19 mouse cellular contexts compared by ENCODE assay signal in genomic region chr7:89231200-89231790, GRCm38 (mm10).
DNase-seq lines count a peak whose midpoint lies in the region; ATAC-seq and TF ChIP-seq lines count a peak whose summit lies in the region.
"Had no signal": no experiment of that assay in that cellular context is flagged by ENCODE, and none has a peak within 500 bp of the region (broad histone marks: within the 10 kb centered on the region; RNA-seq: fewer than 3 reads in every experiment).

No protein-coding gene starts in this region.

- no peak overlapping the region for H3K27ac ChIP-seq in lung, postnatal 0 days (ENCODE audit: low read length)
- H3K27ac ChIP-seq: embryonic facial prominence, embryonic 13.5 days; gastrocnemius, adult 2 months; midbrain, embryonic 13.5 days had no signal

- no peak overlapping the region for H3K9ac ChIP-seq in lung, postnatal 0 days (replicated peaks; ENCODE audit: low read depth)
- H3K9ac ChIP-seq: embryonic facial prominence, embryonic 13.5 days; midbrain, embryonic 13.5 days had no signal

- no peaks in the 10 kb centered on the region for H3K36me3 ChIP-seq in lung, postnatal 0 days (ENCODE audit: insufficient read depth, low read length)
- H3K36me3 ChIP-seq: embryonic facial prominence, embryonic 13.5 days; midbrain, embryonic 13.5 days had no signal

- no peaks in the 10 kb centered on the region for H3K27me3 ChIP-seq in lung, postnatal 0 days (replicated peaks; ENCODE audit: insufficient read depth, low read length)
- H3K27me3 ChIP-seq: CH12.LX; embryonic facial prominence, embryonic 13.5 days; midbrain, embryonic 13.5 days had no signal

- intact Hi-C loops in gastrocnemius, postnatal 14 days (cut with DNase I; ENCODE audit: low total_unique reads), result no loop called here

- H3K4me1 ChIP-seq in lung, postnatal 0 days (ENCODE audit: insufficient read depth, low read depth, low read length), result no peaks in the 10 kb centered on the region; the same call in 1 of the 2 replicates
- H3K4me1 ChIP-seq: embryonic facial prominence, embryonic 13.5 days had no signal

- H3K4me2 ChIP-seq in lung, postnatal 0 days (replicated peaks; ENCODE audit: low read depth, low read length), result no peak overlapping the region
- H3K4me2 ChIP-seq: embryonic facial prominence, embryonic 13.5 days; midbrain, embryonic 13.5 days had no signal

- peak; percentile 22 for DNase-seq in cerebellum, adult 11-12 months
- DNase-seq in cerebellum, postnatal 4 days (ENCODE audit: low spot score in 2 of 2), result no peak
- peak; percentile 7 for DNase-seq in gastrocnemius, postnatal 14 days
- DNase-seq in gastrocnemius, adult 8-10 months (ENCODE audit: low spot score in 2 of 2), result no peak
- DNase-seq in right cerebral cortex, postnatal 4 days, result peak; percentile 11
- DNase-seq in right cerebral cortex, postnatal 36 days (ENCODE audit: low spot score in 2 of 2), result no peak
- no peak for DNase-seq in lung, postnatal 0 days (ENCODE audit: low spot score)
- DNase-seq: gastrocnemius, adult 2 months; heart, adult 18-20 months; heart, postnatal 36 days; kidney, adult 11 months; liver; lung, postnatal 14 days; spleen, adult 18-20 months; thymus, postnatal 4 days had no signal

- no peak for TF ChIP-seq CTCF in lung, postnatal 0 days (IDR thresholded peaks at IDR 0.05)

- no peak for TF ChIP-seq EP300 in lung, postnatal 0 days (IDR thresholded peaks at IDR 0.05)

- 81% methylated on average over 3 of the region's 3 CpGs for whole genome bisulfite sequencing in lung, postnatal 0 days

- H3K4me3 ChIP-seq in lung, postnatal 0 days (ENCODE audit: low read depth, low read length), result no peak overlapping the region
- H3K4me3 ChIP-seq: embryonic facial prominence, embryonic 13.5 days; gastrocnemius, adult 2 months; midbrain, embryonic 13.5 days; myocyte had no signal

- no peaks in the 10 kb centered on the region for H3K9me3 ChIP-seq in lung, postnatal 0 days (ENCODE audit: low read length)
- H3K9me3 ChIP-seq: embryonic facial prominence, embryonic 13.5 days; midbrain, embryonic 13.5 days had no signal

- ATAC-seq in lung, postnatal 0 days, result no peak
- ATAC-seq: midbrain, embryonic 13.5 days had no signal

Comparison
In these comparisons a context has a peak if more than half of its experiments do, and no peak if none do; other contexts are left out.
1. DNase-seq: peak in cerebellum, adult 11-12 months (single experiment), gastrocnemius, postnatal 14 days (single experiment) and right cerebral cortex, postnatal 4 days (single experiment); none in cerebellum, postnatal 4 days (0 of 2), gastrocnemius, adult 8-10 months (0 of 2), right cerebral cortex, postnatal 36 days (0 of 2) and lung, postnatal 0 days (single experiment).